Mouse (Mus musculus) midbrain, embryonic 12.5 days (tissue): ENCODE results near the gene Nr6a1. TPM values are rescaled to one million over a fixed set of nuclear protein-coding genes. Genes with fewer than 3 reads are reported as not detected.

ENCODE experiments used
- ATAC-seq: fragments of 200-750 bp; cut with Nextera tagmentation; 2 replicates; pipeline ENCODE4 v1.8.0; 2017; ENCODE audit warnings: low read depth, moderate TSS enrichment, moderate library complexity; ENCODE audit not compliant: low FRiP score
- H3K27ac ChIP-seq: fragments of 300-500 bp; sonication (generic); replicated peaks from 2 replicates; pipeline ENCODE4 v1.5.1; 2016; ENCODE audit warnings: mild to moderate bottlenecking
- H3K27me3 ChIP-seq: fragments of 300-500 bp; sonication (generic); 2 replicates; pipeline ENCODE4 v1.6.1; 2016; ENCODE audit warnings: mild to moderate bottlenecking
- H3K36me3 ChIP-seq: fragments of 300-500 bp; sonication (generic); 2 replicates; pipeline ENCODE4 v1.6.1; 2016
- H3K4me1 ChIP-seq: fragments of 300-500 bp; sonication (generic); 2 replicates; pipeline ENCODE4 v1.6.1; 2016
- H3K4me2 ChIP-seq: fragments of 300-500 bp; sonication (generic); replicated peaks from 2 replicates; pipeline ENCODE4 v1.6.1; 2016; ENCODE audit warnings: mild to moderate bottlenecking, moderate library complexity
- H3K4me3 ChIP-seq: fragments of 300-500 bp; sonication (generic); 2 replicates; pipeline ENCODE4 v1.5.1; 2016; ENCODE audit warnings: mild to moderate bottlenecking
- H3K9ac ChIP-seq: fragments of 300-500 bp; sonication (generic); replicated peaks from 2 replicates; pipeline ENCODE4 v1.6.1; 2016; ENCODE audit warnings: mild to moderate bottlenecking, moderate library complexity
- H3K9me3 ChIP-seq: fragments of 300-500 bp; sonication (generic); 2 replicates; pipeline ENCODE4 v1.6.1; 2016; ENCODE audit warnings: mild to moderate bottlenecking
- WGBS: fragments of 180-500 bp; shearing (Covaris S2); methylation state at CpG from one replicate; pipeline ENCODE4 v1.1.7; 2016; 5-methylcytosine and 5-hydroxymethylcytosine counted together
- polyA plus RNA-seq: library from polyadenylated mRNA; unstranded; fragments of >200 nt; fragmentation: Nextera tagmentation; extraction: Ambion mirVana; gene quantifications from 2 replicates; pipeline ENCODE4 v1.2.1, GENCODE M21; 2016

Nr6a1 gene
- polyA plus RNA-seq, 1 experiment from 2014 or later = 2.8 TPM

DNA sequence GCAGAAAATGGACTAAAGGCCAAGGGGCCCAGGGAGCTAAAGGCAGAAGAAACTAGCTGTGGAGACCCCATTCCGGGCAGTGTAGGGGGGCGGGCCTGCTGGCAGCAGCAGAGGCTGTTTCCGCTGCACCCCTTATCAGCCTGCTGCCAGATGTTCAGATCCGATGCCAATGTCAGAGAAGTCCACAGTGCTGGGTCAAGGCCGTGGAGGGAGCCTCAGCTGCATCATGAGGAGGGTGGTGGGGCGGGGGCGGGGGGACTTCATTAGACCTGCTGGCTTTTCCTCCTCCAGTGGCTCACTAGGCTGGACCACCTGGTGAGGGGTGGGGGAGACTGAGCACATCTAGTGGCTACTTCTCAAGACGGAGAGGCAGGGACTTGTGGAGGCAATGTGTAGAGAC is 208.8 kb downstream of the Nr6a1 start:
- no peak for ATAC-seq
- no peaks in the 10 kb centered on the region for H3K9me3 ChIP-seq
- H3K4me1 ChIP-seq = peaks cover 6% of the 10 kb centered on the region; the same call in 1 of the 2 replicates
- H3K4me3 ChIP-seq = no peak overlapping the region
- H3K27me3 ChIP-seq = peaks cover 24% of the 10 kb centered on the region
- H3K9ac ChIP-seq = no peak overlapping the region
- no peaks in the 10 kb centered on the region for H3K36me3 ChIP-seq
- no peak overlapping the region for H3K27ac ChIP-seq
- no peak overlapping the region for H3K4me2 ChIP-seq
- 71% methylated on average over 8 of the region's 8 CpGs for WGBS

DNA sequence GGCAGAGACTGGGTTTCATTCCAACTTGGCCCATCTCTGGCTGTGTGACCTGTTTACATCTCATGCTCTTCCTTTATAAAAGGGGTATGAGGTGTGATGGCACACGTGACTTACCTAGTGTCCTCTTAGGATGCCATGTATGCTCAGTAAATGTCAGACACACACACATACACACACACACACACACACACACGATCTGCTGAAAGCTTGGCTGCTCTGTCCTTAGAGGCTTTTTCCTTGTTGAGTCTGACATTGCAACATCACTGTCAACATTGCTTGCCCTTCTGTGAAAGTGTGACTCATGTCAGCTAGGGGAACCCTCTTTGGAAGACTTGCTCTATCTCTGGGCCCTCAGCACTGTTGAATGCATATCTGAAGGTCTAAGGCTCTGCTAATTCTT is 210.1 kb downstream of the Nr6a1 start:
- WGBS = 88% methylated on average over 2 of the region's 2 CpGs

GRCm38 (mm10) chr2:38714324-38714723 is 213.2 kb downstream of the Nr6a1 start, which contains the start of gene Nr5a1:
Gene Nr5a1 (minus strand): TSS chr2:38714542.
- H3K9ac ChIP-seq = no peak within 1 kb of the TSS
- H3K27me3 ChIP-seq = peaks cover 67% of the 10 kb centered on the region
- no peak for ATAC-seq
- no peak within 1 kb of the TSS for H3K4me2 ChIP-seq
- WGBS = 93% methylated on average over 13 of the region's 13 CpGs
- H3K4me3 ChIP-seq = no peak within 1 kb of the TSS
- no peaks in the 10 kb centered on the region for H3K36me3 ChIP-seq
- no peak within 1 kb of the TSS for H3K27ac ChIP-seq
- no peaks in the 10 kb centered on the region for H3K9me3 ChIP-seq
- peaks cover 18% of the 10 kb centered on the region for H3K4me1 ChIP-seq

More for the DNA sequence above, 210.1 kb downstream of the Nr6a1 start:
- ATAC-seq = no peak
- H3K27me3 ChIP-seq = peaks cover 36% of the 10 kb centered on the region
- no peak overlapping the region for H3K4me2 ChIP-seq
- no peak overlapping the region for H3K9ac ChIP-seq
- H3K36me3 ChIP-seq = no peaks in the 10 kb centered on the region
- peaks cover 6% of the 10 kb centered on the region; the same call in 1 of the 2 replicates for H3K4me1 ChIP-seq
- H3K4me3 ChIP-seq = no peak overlapping the region
- H3K9me3 ChIP-seq = no peaks in the 10 kb centered on the region
- H3K27ac ChIP-seq = no peak overlapping the region

DNA sequence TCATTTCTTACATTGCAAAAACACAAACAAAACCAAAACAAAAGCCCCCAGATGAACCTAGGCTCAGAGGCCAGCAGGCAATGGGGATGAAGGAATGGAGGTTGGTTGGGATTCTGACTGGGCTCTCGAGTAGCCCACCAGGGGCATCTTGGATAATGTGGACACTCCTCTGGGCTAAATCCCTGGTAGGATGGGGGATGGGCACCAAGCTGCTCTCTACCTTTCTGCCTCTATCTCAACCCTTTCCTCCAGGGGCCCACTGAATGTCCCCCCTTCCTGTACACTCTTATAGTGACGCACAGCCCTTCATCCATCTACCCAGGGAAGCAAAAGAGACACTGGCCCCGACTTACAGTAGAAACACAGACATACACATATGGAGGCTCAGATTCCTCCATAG is 213.9 kb downstream of the Nr6a1 start:
- Histone ChIP-seq H3K9me3 (no peaks in the 10 kb centered on the region), H3K4me3 (no peak overlapping the region), H3K9ac (no peak overlapping the region), H3K36me3 (no peaks in the 10 kb centered on the region), H3K27ac (no peak overlapping the region), H3K27me3 (peaks cover 74% of the 10 kb centered on the region), H3K4me2 (no peak overlapping the region), H3K4me1 (peaks cover 18% of the 10 kb centered on the region)
- no peak for ATAC-seq
- 69% methylated on average over 3 of the region's 3 CpGs for WGBS

- Histone ChIP-seq H3K36me3 (no peaks in the 10 kb centered on the region), H3K4me1 (peaks cover 18% of the 10 kb centered on the region), H3K9ac (no peak overlapping the region), H3K4me2 (no peak overlapping the region), H3K27ac (no peak overlapping the region), H3K9me3 (no peaks in the 10 kb centered on the region), H3K4me3 (no peak overlapping the region), H3K27me3 (peaks cover 83% of the 10 kb centered on the region)
- ATAC-seq = no peak
- 25% methylated on average over 9 of the region's 11 CpGs for WGBS
These were observed 214.7 kb downstream of the Nr6a1 start for GRCm38 (mm10) chr2:38712769-38713125.

GRCm38 (mm10) chr2:38712076-38712768 is 215.3 kb downstream of the Nr6a1 start:
- H3K27me3 ChIP-seq = peaks cover 88% of the 10 kb centered on the region
- no peaks in the 10 kb centered on the region for H3K36me3 ChIP-seq
- WGBS = 5% methylated on average over 42 of the region's 58 CpGs
- H3K9ac ChIP-seq = no peak overlapping the region; the same call in 1 of the 2 replicates
- H3K4me1 ChIP-seq = peaks cover 18% of the 10 kb centered on the region
- ATAC-seq = 0 out of 2 replicates have a peak, but pooled peaks have one; percentile 10
- H3K9me3 ChIP-seq = no peaks in the 10 kb centered on the region
- peak overlapping the region; percentile 54 for H3K4me2 ChIP-seq
- H3K27ac ChIP-seq = no peak overlapping the region
- peak overlapping the region; percentile 36 for H3K4me3 ChIP-seq

DNA sequence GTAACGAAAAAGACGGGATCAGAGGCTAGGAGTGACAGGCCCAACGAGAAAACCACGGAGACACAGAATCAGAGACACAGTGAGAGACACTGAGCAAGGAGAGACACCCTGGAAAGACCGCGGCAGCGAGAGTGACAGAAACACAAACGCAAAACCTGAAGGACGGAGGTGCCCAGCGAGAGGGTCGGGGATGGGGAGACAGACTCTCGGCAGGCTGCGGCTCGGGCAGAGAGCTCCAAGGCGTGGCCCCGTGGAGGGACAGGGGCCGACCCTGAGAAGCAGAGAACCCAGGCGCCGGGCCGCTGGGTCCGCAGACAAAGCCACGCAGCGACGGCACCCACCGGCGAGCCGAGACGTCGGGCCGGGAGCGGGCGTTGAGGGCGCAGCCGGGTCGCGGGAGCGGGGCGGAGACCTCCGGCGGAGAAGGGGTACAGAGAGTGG is 216.0 kb downstream of the Nr6a1 start:
- no peak overlapping the region for H3K27ac ChIP-seq

DNA sequence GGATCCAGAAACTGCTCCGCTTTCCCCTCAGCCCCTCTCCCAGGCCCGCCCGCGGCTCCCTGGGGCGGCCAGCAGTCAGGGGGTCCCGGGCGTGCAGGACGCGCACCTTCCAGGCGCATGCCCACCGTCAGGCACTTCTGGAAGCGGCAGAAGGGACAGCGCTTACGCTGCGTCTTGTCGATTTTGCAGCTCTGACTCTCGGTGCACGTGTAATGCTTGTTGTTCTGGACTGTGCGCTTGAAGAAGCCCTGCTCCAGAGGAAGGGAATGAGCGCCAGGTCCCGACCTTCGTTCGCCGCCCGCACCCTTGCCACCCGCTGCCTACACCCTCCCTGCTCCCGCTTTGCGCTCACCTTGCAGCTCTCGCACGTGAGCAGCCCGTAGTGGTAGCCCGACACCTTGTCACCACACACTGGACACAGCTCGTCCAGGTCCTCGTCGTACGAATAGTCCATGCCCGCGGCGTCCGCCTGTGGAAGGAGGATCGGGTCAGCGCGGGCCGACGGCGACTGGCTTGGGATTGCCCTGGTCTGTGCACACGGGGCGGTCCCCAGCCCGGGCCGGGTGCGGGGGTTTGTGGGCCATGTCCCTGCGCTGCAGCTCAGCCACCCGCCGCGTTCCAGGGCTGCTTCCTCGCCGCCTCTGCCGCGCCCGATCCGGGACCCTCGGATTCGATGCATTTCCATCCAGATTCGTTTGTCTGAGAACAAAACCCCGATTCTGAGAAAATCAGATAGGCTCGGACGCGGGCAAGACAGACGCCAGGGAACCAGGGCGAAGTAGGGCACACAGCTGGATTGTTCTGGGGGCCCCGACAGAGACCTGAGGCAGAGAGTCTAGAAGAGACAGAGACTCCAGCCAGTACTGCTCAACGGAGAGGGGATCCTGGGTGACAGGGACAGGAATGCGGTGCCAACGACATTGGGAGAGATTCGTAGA is 216.9 kb downstream of the Nr6a1 start:
- Histone ChIP-seq H3K27me3 (peaks cover 98% of the 10 kb centered on the region), H3K4me1 (peaks cover 18% of the 10 kb centered on the region), H3K27ac (no peak overlapping the region), H3K9me3 (no peaks in the 10 kb centered on the region), H3K9ac (no peak overlapping the region; the same call in 1 of the 2 replicates), H3K4me2 (peak overlapping the region; percentile 42), H3K36me3 (no peaks in the 10 kb centered on the region), H3K4me3 (peak overlapping the region; percentile 30)
- peak; percentile 41; the same call in 1 of the 2 replicates for ATAC-seq
- whole genome bisulfite sequencing = under 1% methylated on average over 73 of the region's 75 CpGs

More for the DNA sequence above, 216.0 kb downstream of the Nr6a1 start:
- H3K27me3 ChIP-seq = peaks cover 96% of the 10 kb centered on the region
- H3K4me1 ChIP-seq = peaks cover 18% of the 10 kb centered on the region
- no peak; the same call in 1 of the 2 replicates for ATAC-seq
- no peaks in the 10 kb centered on the region for H3K36me3 ChIP-seq
- peak overlapping the region; percentile 54 for H3K4me2 ChIP-seq
- peak overlapping the region; percentile 36 for H3K4me3 ChIP-seq
- no peak overlapping the region for H3K9ac ChIP-seq
- no peaks in the 10 kb centered on the region for H3K9me3 ChIP-seq
- 2% methylated on average over 39 of the region's 40 CpGs for WGBS

DNA sequence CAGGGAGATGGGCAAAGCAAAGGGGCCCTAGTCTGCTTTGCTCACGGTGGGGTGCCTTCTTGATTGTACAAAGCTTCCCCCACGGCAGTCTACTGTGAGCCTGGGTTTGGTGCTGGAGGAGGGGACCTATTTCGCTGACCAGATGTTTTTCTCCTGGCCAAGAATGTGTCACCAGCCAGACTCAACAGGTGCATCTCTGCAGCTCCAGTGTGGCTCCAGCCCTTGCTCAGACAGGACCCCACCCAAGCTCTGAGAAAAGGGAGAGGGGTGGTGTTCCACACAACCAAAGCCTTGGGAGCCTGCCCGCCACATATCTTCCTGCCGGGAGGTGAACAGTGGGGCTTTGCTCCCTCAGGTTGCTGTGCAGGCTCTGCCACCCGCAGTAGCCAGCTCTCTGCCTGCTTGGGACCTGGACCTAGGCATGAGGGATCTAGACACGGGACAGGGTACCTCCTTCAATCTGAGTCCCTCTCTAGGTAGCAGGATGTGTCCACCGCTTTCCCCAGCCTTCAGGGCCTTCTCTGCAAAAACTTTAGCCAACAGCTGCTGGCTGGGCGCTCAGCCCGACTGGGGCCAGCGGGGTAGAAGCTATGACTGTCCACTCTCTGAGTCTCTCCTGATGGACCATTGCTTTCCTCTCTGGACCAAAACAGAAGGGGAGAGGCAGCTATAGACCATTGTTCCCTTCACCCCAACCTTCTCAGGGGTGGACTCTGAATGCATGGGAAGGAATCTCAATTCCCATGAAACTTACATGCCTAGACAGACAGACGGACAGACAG is 218.4 kb downstream of the Nr6a1 start:
- H3K4me1 ChIP-seq = peaks cover 18% of the 10 kb centered on the region
- no peak overlapping the region for H3K27ac ChIP-seq
- H3K4me2 ChIP-seq = no peak overlapping the region
- no peaks in the 10 kb centered on the region for H3K36me3 ChIP-seq
- H3K27me3 ChIP-seq = peaks cover 100% of the 10 kb centered on the region
- ATAC-seq = no peak
- WGBS = 24% methylated on average over 12 of the region's 12 CpGs
- H3K9me3 ChIP-seq = no peaks in the 10 kb centered on the region
- no peak overlapping the region for H3K4me3 ChIP-seq
- no peak overlapping the region for H3K9ac ChIP-seq

DNA sequence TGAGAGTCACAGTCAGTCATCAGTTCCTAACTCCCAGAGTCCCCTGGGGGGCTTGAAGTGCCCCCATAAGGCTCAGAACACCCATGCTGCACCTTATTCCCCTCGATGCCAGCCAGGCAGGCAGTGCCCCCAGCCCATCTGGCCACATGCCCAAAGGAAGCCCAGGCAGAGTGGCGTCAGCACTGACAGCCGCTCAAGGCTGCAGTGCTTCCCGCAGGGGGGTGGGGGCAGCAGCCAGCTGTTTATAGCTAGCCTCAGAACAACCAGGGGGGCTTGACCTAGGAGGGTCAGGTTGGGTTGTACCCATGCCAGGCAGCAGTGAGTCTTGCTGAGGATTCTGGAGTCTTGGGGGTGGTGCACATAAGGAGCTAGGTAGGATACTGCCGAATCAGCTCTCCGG is 220.8 kb downstream of the Nr6a1 start:
- 44% methylated on average over 6 of the region's 6 CpGs for WGBS
- no peaks in the 10 kb centered on the region for H3K9me3 ChIP-seq
- no peak overlapping the region for H3K9ac ChIP-seq

GRCm38 (mm10) chr2:38705036-38705435 is 222.5 kb downstream of the Nr6a1 start:
- peaks cover 100% of the 10 kb centered on the region for H3K27me3 ChIP-seq
- no peak overlapping the region for H3K4me3 ChIP-seq
- no peaks in the 10 kb centered on the region for H3K36me3 ChIP-seq
- H3K9ac ChIP-seq = no peak overlapping the region
- no peaks in the 10 kb centered on the region for H3K9me3 ChIP-seq
- WGBS = 75% methylated on average over 4 of the region's 4 CpGs
- H3K4me2 ChIP-seq = no peak overlapping the region
- no peak overlapping the region for H3K27ac ChIP-seq
- H3K4me1 ChIP-seq = peaks cover under 1% of the 10 kb centered on the region; the same call in 1 of the 2 replicates
- ATAC-seq = no peak

More for the DNA sequence above, 220.8 kb downstream of the Nr6a1 start:
- no peaks in the 10 kb centered on the region for H3K36me3 ChIP-seq
- H3K27me3 ChIP-seq = peaks cover 100% of the 10 kb centered on the region
- no peak overlapping the region for H3K4me2 ChIP-seq
- ATAC-seq = no peak
- no peak overlapping the region for H3K27ac ChIP-seq
- H3K4me3 ChIP-seq = no peak overlapping the region
- H3K4me1 ChIP-seq = peaks cover 13% of the 10 kb centered on the region
